Mouse (Mus musculus): Measurements from ENCODE around the gene Gm5089.

GRCm38 (mm10) chr14:122466756-122467362, 15.9 kb upstream of the Gm5089 start:
- no peak for TF ChIP-seq POLR2A (IDR thresholded peaks at IDR 0.05; ENCODE audit: low read depth, low read length)
- TF ChIP-seq CTCF (IDR thresholded peaks at IDR 0.05; ENCODE audit: borderline replicate concordance, insufficient read depth, low read length): no peak

Measured in embryonic fibroblast, embryonic 13.5 days (primary cell).